Mouse (Mus musculus): Measurements from ENCODE around the gene Pcx.

- TF ChIP-seq CTCF (IDR thresholded peaks at IDR 0.05) = no peak
- no peak for TF ChIP-seq EP300 (IDR thresholded peaks at IDR 0.05; ENCODE audit: insufficient read depth, low read depth, low read length)
These were observed 5.5 kb downstream of the Pcx start for GRCm38 (mm10) chr19:4515746-4516145.

Measured in heart, adult 2 months (tissue).